Mouse (Mus musculus) right cerebral cortex, adult 2 months (tissue): ENCODE results near the gene Taf3.

Source experiments
- DNase-seq, 2 experiments: peaks; one replicate each; pipeline ENCODE4 v3.0.0; 2021 to 2022; ENCODE audit warnings: low spot score in 2 of 2

Taf3 gene

DNA sequence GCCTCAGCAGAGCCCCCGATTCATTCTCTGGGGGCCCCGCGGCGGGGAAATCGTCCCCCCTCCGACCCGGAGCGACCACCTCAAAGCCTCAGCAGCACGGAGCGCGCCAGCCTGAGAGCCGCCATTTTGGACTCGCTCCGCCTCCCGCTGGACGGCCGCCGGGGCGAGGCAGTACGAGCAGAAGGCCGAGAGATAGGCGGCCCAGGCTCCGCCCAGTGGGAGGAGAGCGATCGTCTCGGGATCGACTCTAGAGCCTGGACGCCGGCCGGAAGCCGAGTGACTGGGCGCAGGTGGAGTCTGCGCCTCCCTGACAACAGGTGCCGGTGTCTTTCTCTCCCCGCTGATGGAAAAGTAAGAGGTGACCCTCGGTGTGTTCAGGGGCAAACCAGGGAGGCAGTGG is at the start of gene Taf3:
Taf3 (minus strand) TSS at position 136 of the 400 bp plus-strand sequence.
- peak; percentile 91 to 92 for DNase-seq

DNA sequence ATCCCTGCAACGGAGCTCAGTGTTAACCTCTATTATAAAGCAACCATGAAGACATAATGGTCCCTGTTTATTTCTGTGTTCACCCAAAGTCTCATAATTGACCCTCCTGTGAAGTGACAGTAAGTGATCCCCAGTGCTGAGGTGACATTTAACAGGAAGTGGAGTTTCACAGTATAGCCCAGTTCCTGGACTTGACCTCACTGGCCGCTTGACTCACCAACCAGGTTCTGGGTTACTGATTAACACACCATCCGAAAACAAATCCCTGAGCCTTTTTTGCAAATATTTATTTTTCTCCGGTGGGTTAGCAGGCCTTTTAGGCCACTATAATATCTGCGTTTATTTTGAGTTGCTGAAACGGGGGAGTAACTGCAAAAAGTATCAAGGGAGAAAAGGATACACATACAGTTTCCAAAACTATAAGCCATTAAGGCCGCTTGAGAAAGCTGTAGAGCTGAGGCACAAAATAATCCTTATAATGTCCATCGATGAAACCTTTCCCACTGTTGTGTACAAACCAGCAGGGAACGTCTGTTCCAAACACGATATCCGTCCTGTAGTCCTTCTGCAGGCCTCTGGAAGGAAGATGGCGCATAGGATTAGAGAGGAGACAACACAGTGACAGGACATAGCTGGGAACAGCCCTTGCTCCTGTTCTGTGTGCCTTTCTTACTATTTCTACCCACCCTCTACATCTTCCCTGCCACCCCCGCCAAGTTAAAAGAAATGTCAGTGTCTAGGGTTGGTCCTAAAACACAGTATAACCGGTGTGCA is 46.1 kb upstream of the Taf3 start:
- no peak for DNase-seq

DNA sequence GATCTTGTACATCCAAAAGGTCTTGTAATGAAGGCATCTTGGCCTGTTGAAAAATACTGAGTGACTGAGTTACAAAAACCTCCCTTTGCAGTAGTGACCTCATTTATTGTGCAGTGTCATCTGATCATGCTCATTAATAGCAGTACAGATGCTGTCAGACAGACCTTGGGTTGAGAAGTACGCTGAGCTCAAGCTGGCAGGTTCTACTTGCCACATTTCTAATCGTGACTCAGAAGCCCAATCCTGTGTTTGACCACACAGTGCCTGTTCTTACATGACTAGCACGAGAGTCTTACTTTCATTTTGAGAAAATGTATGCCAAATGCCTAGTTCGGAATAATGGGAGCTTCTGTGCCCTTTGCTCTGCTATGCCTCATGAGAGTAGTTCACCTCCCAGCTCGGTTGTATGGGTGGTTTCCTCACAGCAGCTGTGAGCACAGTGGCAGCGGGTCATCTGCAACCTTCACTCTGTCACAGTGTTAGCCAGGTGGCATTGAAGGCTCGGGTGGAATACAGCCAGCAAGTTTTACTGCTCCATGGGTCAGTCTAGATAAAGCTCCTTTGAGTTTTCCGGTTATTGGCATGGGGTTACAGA is 39.0 kb upstream of the Taf3 start:
- no peak for DNase-seq

DNA sequence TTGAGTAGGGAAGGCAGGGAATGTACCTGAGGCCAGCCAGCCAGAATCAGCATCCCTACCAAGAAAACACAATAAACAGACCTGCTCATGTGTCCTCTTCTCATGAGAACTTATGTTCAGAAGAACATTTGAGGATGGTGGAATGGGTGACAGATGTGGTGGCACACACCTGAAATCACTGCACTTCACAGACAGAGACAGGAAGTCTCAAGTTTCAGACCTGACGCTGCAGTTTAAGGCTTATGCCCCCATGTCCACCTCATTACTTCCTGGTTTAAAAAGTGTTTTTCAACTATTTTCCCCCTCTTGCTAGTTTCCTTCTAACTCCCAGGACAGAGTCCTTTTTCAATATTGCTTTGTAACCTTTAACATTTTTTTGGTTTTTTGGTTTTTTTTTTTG is 34.3 kb upstream of the Taf3 start:
- DNase-seq: no peak

DNA sequence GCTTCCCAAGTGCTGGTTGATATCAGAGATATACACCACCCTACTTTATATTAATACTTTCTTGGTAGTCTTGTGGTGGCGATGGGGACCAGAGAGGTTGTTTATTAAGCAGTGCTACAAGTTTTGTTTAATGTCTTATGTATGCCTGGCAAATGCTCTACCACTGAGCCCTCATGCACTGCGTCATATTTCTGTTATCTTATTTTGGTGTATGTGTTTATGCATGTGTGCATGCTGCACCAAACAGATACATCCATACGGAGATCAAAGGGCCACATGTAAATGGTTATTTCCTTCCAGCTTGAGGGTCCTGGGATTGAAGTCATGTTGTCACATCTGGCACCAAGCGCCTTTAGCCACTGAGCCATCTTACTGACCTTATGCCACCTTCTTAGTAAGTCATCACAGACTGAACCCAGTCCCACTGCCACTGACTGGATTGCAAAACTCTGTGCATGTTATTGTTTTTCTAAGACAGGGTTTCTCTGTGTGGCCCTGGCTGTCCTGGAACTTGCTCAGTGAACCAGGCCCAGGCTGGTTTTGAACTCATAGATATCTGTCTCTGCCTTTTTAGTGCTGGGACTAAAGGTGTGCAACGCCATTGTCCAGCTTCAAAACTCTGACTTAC is 33.2 kb upstream of the Taf3 start:
- DNase-seq: no peak

DNA sequence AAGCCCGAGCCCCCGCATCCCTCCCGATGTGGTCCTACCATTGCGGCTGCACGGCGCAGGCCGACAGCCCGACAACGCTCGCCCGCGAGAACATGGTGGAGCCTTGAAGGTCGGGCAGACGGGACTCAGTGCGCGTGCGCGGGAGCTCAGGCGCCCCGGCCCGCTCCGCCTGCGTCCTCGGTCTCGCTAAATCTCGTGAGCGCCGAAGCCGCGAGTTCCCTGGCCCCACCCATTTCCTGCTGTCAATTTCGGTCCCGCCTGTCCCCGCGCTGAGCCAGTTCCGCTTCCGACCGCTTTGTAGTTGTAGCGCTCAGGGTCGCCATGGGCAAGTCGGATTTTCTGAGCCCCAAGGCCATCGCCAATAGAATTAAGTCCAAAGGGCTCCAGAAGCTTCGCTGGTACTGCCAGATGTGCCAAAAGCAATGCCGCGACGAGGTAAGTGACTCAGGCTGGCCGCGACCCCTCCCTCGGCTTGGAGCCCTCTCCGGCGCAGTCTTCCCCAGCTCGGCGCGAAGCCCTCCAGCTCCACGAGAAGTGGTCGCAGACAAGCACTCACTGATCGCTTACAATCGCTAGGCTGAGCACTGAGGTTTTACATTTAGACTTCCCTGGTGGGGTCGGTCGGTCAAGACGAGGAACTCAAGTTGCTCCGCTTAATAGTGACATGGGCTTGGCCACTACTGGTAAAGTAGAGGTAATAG is 32.1 kb upstream of the Taf3 start, which contains the start of the genes Atp5c1 and Kin:
Atp5c1 (minus strand) TSS at position 201 of the 701 bp plus-strand sequence.
Kin (plus strand) TSS at position 284 of the 701 bp plus-strand sequence.
- DNase-seq: peak; percentile 95 to 97

DNA sequence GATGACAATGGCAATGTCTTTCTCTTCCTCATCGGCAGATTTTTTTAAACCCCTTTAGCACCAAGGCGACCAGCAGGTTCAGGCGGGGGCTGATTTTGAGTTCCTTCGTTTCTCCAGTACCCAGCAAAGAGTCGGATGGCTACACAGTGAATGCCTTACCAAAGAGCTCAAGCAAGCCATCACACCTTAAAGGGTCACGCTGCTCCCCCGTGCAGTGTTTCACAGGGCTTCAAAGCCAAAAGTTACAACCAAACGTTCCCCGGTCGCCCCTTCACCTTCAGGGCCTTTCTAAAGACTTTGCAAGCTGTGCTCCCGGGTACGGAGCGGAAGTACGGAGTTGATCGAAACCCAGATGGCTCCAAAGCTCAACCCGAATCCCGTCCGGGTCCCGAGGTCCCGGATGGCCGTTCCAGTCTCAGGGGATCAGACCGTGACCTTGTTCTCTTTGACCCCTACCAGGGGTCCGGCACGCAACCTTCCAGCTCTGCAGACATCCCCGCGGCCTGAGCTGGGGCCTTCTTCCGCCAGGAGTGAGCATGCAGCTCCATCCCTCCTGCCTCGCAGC is 31.4 kb upstream of the Taf3 start:
- DNase-seq: no peak

DNA sequence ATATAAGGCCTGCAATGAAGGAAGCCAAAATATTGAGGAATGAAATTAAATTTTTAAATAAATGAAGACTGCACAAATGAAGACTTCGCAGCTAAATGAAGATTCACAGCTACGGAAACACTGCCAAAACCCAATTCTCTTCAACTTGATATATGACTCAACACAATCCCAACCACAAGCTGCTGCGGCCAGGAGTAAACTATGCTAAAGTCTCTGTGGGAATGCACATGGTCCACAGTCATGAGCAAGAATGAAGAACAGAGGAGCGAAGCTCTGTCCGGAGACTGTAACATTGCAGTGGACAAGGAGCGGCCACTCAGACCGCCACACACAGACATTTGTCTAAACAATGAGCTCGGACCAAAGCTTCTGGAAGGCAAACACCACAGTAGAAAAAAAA is 28.3 kb upstream of the Taf3 start:
- DNase-seq: no peak

DNA sequence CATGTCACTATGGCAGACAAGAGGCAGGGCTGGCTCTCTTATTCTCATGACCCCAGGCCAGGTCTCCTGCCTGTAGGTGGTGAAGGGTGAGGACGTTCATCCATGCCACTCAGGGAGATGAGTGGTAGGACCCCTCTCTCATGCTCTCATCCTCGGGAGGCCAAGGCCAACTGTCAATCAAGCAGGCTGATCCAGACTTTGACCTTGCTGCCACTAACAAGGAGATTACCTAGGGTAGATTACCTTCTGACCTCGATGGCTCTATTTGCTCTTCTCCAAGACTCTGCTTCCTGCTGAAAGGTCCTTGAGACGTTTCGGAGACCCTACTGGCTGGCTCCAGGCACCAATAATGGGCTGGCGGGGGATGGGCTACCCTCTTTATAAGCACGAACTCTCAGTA is 26.1 kb upstream of the Taf3 start:
- DNase-seq: no peak

DNA sequence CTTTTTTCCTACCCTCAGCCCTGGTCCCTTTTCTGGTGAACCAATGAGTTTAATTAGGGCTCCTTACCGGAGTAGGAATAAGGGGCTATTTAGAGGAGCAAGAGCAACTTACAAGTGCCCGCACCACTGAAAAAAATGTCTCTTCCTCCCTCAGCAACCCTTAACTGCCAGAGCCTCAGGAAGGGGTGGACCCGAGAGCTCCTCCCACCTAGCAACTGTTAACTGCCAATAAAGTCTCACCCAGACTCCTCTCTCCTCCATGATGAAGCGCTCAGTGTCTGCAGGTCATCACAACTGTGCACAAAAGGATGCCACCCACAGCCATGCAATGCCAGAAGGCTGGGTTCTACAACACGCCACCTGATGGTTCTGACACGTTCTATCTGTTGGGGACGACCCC is 23.4 kb upstream of the Taf3 start:
- no peak for DNase-seq

DNA sequence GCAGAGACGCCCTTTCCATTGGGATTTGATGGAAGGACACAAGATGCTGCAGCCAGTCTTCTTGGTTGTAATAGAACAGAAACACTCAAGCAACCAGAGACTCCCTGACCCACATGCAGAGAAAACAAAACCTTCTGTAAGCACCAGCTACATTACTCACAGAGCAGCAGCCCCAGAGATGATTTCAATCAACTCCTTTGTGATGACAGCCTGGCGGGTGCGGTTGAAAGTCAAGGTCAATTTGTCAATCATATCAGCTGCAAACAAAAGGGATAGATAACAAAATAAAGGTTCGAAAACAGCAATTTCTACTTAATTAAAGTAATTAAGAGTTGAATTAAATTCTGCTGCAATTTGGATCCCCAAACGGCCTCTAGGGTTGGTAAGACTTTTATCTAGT is 10.4 kb upstream of the Taf3 start:
- no peak for DNase-seq

DNA sequence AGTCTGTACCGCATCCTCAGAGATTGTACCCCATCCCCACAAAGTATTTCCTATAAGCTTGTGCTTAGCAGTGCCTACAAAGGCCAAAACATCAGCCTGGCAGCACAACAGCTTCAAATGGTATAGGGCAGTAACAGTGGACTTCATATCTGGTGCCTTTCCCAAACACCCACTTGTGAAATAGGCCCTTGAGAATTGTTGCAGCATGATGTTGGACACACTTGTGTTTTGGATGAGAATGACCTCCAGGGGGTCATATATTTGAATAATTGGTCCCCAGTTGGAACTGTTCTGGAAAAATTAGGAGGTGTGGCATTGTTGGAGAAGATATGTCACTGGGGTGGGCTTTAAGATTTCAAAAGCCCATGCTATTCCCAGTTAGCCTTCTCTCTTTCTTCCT is 3.6 kb upstream of the Taf3 start:
- DNase-seq: no peak

DNA sequence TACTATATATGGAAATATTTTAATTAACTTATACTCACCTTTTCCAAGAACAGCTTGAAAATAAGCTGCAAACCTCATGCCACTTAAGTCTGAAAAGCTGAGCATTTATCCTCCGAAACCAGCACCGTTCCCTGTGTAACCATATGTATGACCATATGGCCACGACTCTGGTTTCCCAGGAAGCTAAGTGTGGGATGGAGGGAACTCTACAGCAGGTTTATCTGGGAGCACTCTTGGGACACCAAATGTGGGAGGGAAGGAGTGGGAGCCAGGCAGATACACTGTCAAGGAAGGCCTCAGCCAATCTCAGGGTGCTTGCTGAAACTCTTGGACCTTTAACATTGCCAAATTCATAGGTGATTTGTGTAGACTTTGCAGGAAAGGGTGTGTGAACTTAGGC is 2.5 kb upstream of the Taf3 start:
- peak; percentile 69 to 73 for DNase-seq

DNA sequence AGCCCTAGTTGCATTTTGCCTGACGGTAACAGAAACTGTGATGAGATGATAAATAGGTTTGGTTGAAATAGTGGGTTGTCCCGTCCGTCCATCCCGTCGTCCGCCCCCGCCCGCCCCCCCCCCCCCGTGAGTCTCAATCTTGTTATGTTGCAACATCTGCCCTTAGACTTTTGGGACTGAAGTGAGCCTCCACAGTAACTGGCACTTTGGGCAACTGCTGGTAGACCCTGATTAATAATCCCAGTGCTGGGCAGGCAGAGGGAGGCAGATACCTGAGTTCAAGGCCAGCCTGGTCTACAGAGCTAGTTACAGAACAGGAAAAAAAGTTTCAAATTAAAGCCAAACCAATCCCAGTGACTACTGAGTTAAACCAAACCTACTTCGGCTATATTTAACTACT is 1.1 kb upstream of the Taf3 start:
- DNase-seq: no peak

DNA sequence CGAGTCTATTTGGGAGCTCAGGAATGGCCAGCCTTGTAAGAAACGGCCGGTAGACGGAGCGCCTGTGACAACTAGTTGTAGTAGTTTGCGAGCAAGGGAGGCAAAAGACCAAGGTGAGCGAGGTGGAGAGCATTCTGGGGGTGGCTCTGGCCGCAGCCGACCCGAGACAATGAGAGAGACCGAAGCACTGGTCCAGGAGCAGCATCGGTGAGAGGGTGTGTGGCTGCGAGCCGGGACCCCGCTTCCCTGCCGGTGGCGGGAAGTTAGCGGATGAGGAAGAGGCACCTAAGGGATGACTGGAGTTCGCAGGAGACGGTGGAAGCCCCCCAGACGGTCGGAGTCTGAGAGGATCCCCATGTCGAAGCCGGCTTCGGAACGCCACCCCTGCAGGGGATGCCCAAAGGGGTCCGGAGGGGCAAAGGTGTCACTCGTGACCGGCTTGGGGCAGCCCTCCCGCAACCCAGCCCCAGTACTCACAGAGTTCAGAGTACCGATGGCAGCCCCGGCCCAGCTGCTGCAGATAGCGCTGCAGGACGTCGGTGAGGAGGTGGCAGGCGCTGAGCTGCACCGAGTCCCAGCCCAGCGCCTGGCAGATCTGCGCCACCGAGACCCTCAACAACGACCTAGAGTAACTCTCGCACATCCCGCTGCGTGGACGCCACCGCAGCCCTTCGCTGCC is 499 bp downstream of the Taf3 start:
- peak in 1 of 2 experiments; percentile 35 for DNase-seq

DNA sequence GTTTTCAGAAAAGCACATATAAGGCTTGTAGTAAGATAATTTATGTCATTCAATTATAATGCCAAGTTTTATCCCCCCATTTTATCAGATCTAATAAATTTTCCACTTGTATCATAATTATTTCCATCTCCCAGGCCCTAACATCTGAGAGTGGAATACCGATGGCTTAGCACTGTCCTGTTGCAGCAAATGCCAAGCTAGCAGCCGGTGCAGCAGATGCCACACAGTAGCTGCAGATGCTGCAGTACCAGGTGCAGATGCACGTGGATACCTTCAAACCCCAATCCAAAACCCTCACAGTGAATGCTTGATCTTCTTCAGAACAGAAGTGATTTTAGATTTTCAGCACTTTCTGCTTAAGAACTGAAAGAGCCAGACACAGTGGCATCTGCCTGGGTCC is 13.4 kb downstream of the Taf3 start:
- no peak for DNase-seq

DNA sequence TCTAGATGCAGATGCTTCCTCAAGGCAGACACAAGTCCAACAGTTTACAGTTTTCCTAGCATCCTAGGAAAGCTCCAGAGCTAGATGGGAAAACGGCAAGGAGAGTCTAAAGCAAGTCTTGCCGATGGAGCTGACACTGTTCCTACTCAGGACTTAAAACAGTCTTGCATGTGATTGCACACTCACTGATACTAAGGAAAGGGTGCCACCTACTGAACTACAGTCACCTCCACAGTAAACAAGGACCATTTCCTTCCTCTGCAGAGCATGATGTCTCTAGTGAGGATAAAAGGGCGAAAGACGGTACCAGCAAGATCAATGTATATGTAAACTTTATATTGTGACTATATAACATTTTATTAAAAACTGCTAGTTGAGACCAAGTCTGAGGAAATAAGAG is 14.7 kb downstream of the Taf3 start:
- no peak for DNase-seq

DNA sequence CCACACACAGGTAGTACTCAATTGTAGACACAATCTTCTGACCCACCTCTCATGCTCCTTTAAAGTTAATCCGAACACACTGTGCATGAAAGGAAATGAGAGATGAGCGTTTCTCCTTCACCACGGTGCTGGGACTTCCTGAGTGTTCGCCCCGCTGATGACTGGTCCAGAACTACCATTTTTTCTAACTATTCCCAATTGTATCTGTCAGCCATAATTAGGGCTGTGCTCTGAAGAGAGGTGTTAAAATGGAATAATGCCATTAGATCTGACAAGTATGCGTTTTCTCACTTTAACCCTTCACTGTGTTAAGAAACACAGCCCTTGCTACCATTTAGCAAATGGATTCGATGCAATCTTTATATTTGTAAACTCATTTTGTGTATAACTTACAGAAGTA is 18.6 kb downstream of the Taf3 start:
- no peak for DNase-seq

DNA sequence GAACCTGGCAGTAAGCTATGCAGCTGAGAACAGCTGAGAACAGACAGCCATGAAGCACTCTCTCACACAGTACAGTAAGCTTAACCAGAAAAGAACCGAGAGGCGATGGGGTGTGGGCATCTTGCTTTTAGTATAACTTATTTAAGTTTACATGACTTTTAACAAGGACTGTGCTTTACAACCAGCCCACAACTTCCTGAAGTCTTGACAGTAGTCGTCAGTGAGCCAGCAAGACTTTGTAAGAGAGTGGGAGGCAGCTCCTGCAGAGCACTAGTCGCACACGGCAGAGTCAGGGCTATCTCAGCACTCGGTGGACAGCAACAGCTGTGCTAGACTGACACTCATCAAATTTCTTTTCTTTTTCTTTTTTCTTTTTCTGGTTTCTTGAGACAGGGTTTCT is 24.1 kb downstream of the Taf3 start:
- DNase-seq: peak; percentile 27 to 30

DNA sequence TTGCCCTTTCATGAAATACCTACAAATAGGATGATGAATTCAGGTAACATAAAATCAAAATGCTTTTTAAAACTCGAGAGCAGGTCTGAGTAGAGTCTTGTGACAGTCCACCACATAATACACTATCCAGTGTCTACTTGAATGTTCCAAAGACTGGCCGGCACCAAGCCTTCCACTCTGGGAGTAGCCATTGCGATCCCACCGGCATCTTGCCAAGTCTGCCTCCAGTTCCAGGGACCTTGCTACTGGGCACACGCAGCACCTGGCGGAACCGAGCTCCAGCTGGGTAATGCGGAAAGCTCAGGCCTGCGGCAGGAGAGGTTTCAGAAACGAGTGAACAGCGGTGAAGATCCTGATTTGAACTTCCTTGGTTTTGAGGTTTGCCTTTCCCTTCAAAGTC is 27.1 kb downstream of the Taf3 start:
- no peak for DNase-seq

DNA sequence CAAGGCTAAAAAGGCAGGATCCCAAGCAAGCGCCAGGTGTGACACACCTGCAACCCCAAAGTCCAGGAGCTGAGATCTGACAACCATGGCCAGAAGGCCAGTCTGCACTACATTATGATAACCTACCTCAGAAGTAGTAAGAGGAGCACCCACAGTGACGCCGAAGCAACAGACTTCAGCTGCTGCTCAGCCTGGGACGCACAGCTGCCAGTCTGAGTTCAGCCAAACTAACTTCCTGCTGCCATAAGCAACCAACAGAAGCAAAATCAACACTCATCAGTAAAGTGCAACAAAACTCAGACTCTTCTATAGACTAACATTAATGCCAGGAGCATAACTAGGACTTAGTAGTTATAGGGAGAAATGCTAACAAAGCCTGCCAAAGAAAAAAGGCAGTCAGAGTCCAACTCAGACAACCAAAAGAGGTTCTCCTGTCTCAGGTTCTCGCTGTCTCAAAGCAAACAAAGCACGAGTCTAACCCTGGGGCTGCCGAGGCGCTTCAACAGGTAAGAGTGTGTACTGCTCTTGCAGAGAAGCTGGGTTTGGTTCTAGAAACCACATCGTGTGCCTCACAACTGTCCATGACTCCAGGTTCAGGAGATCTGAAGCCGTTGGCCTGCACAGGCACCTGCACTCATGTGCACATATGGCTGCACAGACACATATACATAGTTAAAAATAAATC is 33.3 kb downstream of the Taf3 start:
- DNase-seq: no peak
